Mouse (Mus musculus) heart, postnatal 0 days (tissue): ENCODE results near the gene C2cd2l. TPM values are rescaled to one million over a fixed set of nuclear protein-coding genes. Genes with fewer than 3 reads are reported as not detected.

ENCODE experiments used
- ATAC-seq: fragments of 200-750 bp; cut with Nextera tagmentation; 2 replicates; pipeline ENCODE4 v1.8.0; 2017; ENCODE audit warnings: low read depth, moderate number of reproducible peaks, moderate library complexity; ENCODE audit not compliant: insufficient read depth
- DNase-seq: peaks from one replicate; pipeline ENCODE4 v3.0.0-alpha.2; 2016; ENCODE audit warnings: low spot score
- H3K27ac ChIP-seq: fragments of 300-500 bp; sonication (generic); 2 replicates; pipeline ENCODE4 v1.5.1; 2014; ENCODE audit warnings: low read depth, mild to moderate bottlenecking
- H3K27me3 ChIP-seq: fragments of 300-500 bp; sonication (generic); 2 replicates; pipeline ENCODE4 v1.6.1; 2014; ENCODE audit warnings: low read length, mixed read lengths; ENCODE audit not compliant: control insufficient read depth, insufficient read depth
- H3K36me3 ChIP-seq: fragments of 300-500 bp; sonication (generic); replicated peaks from 2 replicates; pipeline ENCODE4 v1.6.1; 2014; ENCODE audit warnings: low read length, mixed read lengths; ENCODE audit not compliant: control insufficient read depth, insufficient read depth
- H3K4me1 ChIP-seq: fragments of 300-500 bp; sonication (generic); 2 replicates; pipeline ENCODE4 v1.6.1; 2014; ENCODE audit warnings: antibody characterized with exemption; ENCODE audit not compliant: control insufficient read depth, insufficient read depth
- H3K4me2 ChIP-seq: fragments of 300-500 bp; sonication (generic); 2 replicates; pipeline ENCODE4 v1.6.1; 2014; ENCODE audit warnings: low read depth, mild to moderate bottlenecking, low read length, moderate library complexity
- H3K4me3 ChIP-seq: fragments of 300-500 bp; sonication (generic); 2 replicates; pipeline ENCODE4 v1.5.1; 2014; ENCODE audit warnings: low read depth, low read length
- H3K9ac ChIP-seq: fragments of 300-500 bp; sonication (generic); replicated peaks from 2 replicates; pipeline ENCODE4 v1.6.1; 2014; ENCODE audit warnings: low read depth, low read length, mixed read lengths
- H3K9me3 ChIP-seq: fragments of 300-500 bp; sonication (generic); replicated peaks from 2 replicates; pipeline ENCODE4 v1.6.1; 2016; ENCODE audit warnings: low read length; ENCODE audit not compliant: control insufficient read depth
- CTCF ChIP-seq: IDR thresholded peaks from 2 replicates; pipeline ENCODE4 v1.5.1; 2016; ENCODE audit warnings: antibody characterized with exemption, control low read depth, low read depth
- EP300 ChIP-seq: IDR thresholded peaks from 2 replicates; pipeline ENCODE4 v1.6.1; 2016; ENCODE audit warnings: antibody characterized with exemption, low read depth
- WGBS: fragments of 180-500 bp; shearing (Covaris S2); extraction: QIAGEN DNeasy Blood & Tissue Kit; methylation state at CpG from one replicate; pipeline ENCODE4 v1.1.7; 2014; 5-methylcytosine and 5-hydroxymethylcytosine counted together
- polyA plus RNA-seq: library from polyadenylated mRNA; unstranded; fragments of >200 nt; fragmentation: Nextera tagmentation; extraction: Ambion mirVana; gene quantifications from 2 replicates; pipeline ENCODE4 v1.2.1, GENCODE M21; 2015
- total RNA-seq: library from RNA; depleted of rRNA; stranded (reverse); fragments of >200 nt; gene quantifications from 2 replicates; pipeline ENCODE4 v1.2.3, GENCODE M21; 2014; ENCODE audit warnings: low replicate concordance

Gene C2cd2l
- total and polyA plus RNA-seq, 2 experiments from 2014 or later: 5.0 to 16.8 TPM

DNA sequence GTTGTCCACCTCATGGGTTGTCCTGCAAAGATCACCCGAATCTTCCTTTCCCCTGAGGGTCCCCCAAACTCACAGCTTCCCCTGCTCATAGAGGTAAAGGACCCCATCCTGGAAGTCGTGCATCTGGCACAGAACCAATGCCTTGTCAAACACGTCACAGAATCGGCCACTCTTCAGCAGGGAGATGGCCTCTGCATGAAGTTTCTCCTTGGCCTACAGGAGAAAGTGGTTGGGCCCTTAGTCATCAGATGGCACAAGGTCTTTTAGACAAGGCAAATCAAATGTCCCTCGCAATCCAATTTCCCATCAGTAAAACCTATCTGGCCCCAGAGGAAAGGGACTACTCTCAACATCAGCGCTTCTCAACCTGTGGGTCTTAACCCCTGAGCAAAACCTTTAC, 33.1 kb upstream of the C2cd2l start:
- Histone ChIP-seq H3K27me3 (no peaks in the 10 kb centered on the region), H3K4me3 (no peak overlapping the region), H3K9me3 (no peaks in the 10 kb centered on the region), H3K4me2 (no peak overlapping the region), H3K4me1 (no peaks in the 10 kb centered on the region), H3K27ac (no peak overlapping the region), H3K36me3 (peaks cover 91% of the 10 kb centered on the region), H3K9ac (no peak overlapping the region)
- DNase-seq (no peak), ATAC-seq (no peak)
- TF ChIP-seq CTCF (no peak), EP300 (no peak)
- WGBS: 92% methylated on average over 6 of the region's 6 CpGs

DNA sequence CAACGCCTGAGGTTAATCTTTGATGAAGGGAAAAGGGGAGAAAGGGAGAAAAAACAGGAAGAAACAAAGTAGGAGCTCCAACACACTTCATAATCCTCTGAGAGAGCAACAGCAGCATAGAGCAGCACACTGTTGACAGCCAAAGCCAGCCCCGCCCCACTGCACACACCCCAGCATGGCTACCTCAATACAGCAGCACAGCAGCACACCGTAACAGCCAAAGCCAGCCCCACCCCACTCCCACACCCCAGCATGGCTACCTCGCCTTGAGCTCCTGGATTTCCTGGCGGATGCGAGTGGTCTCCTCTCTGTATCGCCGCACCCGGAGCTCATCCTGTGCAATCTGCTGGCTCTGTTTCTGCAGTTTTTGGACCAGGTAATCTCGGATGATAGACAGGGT, 32.3 kb upstream of the C2cd2l start:
- no peaks in the 10 kb centered on the region for H3K9me3 ChIP-seq
- DNase-seq (no peak), ATAC-seq (no peak)
- TF ChIP-seq EP300: no peak
- no peak for TF ChIP-seq CTCF
- no peaks in the 10 kb centered on the region for H3K4me1 ChIP-seq
- H3K9ac ChIP-seq: no peak overlapping the region
- peaks cover 93% of the 10 kb centered on the region for H3K36me3 ChIP-seq
- H3K27me3 ChIP-seq: no peaks in the 10 kb centered on the region
- H3K27ac ChIP-seq: no peak overlapping the region
- WGBS: 89% methylated on average over 10 of the region's 10 CpGs
- no peak overlapping the region for H3K4me3 ChIP-seq
- no peak overlapping the region for H3K4me2 ChIP-seq

- DNase-seq (no peak), ATAC-seq (no peak)
- WGBS: 95% methylated on average over 4 of the region's 4 CpGs
- Histone ChIP-seq H3K4me3 (no peak overlapping the region), H3K4me1 (no peaks in the 10 kb centered on the region), H3K27me3 (no peaks in the 10 kb centered on the region), H3K9ac (no peak overlapping the region), H3K27ac (no peak overlapping the region), H3K4me2 (no peak overlapping the region), H3K36me3 (peaks cover 94% of the 10 kb centered on the region), H3K9me3 (no peaks in the 10 kb centered on the region)
- no peak for TF ChIP-seq CTCF
- TF ChIP-seq EP300: no peak
Measured at GRCm38 (mm10) chr9:44351396-44351795, 31.3 kb upstream of the C2cd2l start.

DNA sequence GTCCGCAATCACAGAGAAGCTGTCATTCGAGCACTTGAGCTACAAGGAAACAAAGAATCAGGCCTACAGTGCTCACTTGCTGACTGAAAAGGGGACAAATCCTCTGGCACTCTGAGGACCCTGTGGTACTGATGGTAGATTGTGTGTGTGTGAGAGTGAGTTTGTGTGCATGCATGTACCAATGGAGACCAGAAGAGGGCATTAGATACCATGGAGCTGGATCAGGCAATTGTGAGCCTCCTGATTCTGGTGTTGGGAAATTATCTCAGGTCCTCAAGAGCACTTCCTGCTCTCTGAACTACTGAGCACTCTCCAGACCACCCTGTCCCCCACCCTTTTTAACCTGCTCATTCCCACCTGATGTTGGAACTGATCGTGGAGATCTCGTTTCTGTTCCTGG, 28.5 kb upstream of the C2cd2l start:
- TF ChIP-seq CTCF (0 out of 2 replicates have a peak, but pooled peaks have one; percentile 11), EP300 (no peak)
- 97% methylated on average over 4 of the region's 4 CpGs for WGBS
- peaks cover 66% of the 10 kb centered on the region for H3K36me3 ChIP-seq

DNA sequence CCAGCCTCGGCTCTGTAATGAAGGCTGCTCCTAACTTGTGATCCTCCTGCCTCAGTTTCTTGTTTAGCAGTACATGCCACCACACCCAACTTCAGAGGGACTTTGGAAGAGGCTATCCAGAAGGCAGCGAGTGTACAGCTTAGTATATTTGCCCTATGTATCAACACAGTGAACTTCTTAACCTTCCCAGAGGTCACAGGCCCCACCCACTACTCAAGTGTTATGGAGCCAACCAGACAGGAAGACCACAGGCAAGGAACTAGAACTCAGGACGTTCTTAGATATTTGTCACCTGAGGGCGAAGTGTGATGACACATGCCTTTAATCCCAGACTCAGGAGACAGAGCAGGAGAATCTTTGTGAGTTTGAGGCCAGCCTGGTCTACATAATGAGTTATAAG, 27.5 kb upstream of the C2cd2l start:
- ATAC-seq: no peak
- Histone ChIP-seq H3K4me1 (0 out of 2 replicates have a peak, but pooled peaks cover 2% of the 10 kb centered on the region), H3K36me3 (peaks cover 57% of the 10 kb centered on the region), H3K27ac (no peak overlapping the region), H3K9me3 (no peaks in the 10 kb centered on the region), H3K9ac (no peak overlapping the region), H3K4me3 (no peak overlapping the region), H3K27me3 (no peaks in the 10 kb centered on the region), H3K4me2 (no peak overlapping the region)
- TF ChIP-seq EP300 (no peak), CTCF (no peak)
- 87% methylated on average over 4 of the region's 4 CpGs for WGBS
- no peak for DNase-seq

More for the DNA sequence above, 28.5 kb upstream of the C2cd2l start:
- H3K27me3 ChIP-seq: no peaks in the 10 kb centered on the region
- no peaks in the 10 kb centered on the region for H3K4me1 ChIP-seq
- H3K4me2 ChIP-seq: no peak overlapping the region
- no peaks in the 10 kb centered on the region for H3K9me3 ChIP-seq
- ATAC-seq (no peak), DNase-seq (no peak)
- no peak overlapping the region for H3K9ac ChIP-seq
- H3K27ac ChIP-seq: no peak overlapping the region
- no peak overlapping the region for H3K4me3 ChIP-seq

DNA sequence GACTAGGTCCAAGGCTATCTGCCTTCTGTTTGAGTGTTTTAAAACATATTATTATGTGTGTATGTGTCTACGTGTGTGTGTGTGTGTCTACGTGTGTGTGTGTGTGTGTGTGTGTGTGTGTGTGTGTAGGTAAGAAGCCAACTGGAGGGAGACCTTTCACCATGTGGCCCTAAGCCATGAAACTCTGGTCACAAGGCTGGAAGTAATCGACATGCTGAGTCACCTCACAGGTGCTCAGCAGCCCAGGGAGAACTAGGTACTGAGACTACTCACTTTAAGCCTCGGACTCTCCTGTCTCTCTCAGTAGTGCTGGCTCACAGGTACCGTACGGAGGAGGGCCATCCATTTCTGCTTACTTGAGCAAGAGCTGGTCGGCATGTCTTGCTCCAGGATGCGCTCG, 27.1 kb upstream of the C2cd2l start:
- Histone ChIP-seq H3K4me1 (peaks cover 7% of the 10 kb centered on the region; the same call in 1 of the 2 replicates), H3K9me3 (no peaks in the 10 kb centered on the region), H3K4me3 (no peak overlapping the region), H3K9ac (no peak overlapping the region), H3K27ac (no peak overlapping the region), H3K4me2 (no peak overlapping the region), H3K36me3 (peaks cover 52% of the 10 kb centered on the region), H3K27me3 (no peaks in the 10 kb centered on the region)
- 88% methylated on average over 9 of the region's 9 CpGs for WGBS
- DNase-seq (no peak), ATAC-seq (no peak)
- TF ChIP-seq CTCF (no peak), EP300 (no peak)
